Mouse (Mus musculus) liver, embryonic 14.5 days (tissue): ENCODE measurements around the gene Zdhhc22. TPM values are rescaled to one million over a fixed set of nuclear protein-coding genes. Genes with fewer than 3 reads are reported as not detected.

Experiments used
- ATAC-seq: fragments of 200-750 bp; cut with Nextera tagmentation; 2 replicates; pipeline ENCODE4 v1.8.0; 2017; ENCODE audit warnings: moderate number of reproducible peaks, mild to moderate bottlenecking, moderate library complexity; ENCODE audit not compliant: insufficient read depth
- DNase-seq, 3 experiments: peaks; one replicate each; pipeline ENCODE4 v3.0.0-alpha.2; 2012 to 2013; ENCODE audit warnings: low read depth in 3 of 3, low spot score in 3 of 3
- H3K27ac ChIP-seq: fragments of 300-500 bp; sonication (generic); 2 replicates; pipeline ENCODE4 v1.5.1; 2014; ENCODE audit warnings: moderate library complexity, mild to moderate bottlenecking, control low read depth, inconsistent platforms
- H3K27me3 ChIP-seq: fragments of 300-500 bp; sonication (generic); 2 replicates; pipeline ENCODE4 v1.6.1; 2014; ENCODE audit warnings: mild to moderate bottlenecking, low read length, moderate library complexity; ENCODE audit not compliant: control insufficient read depth, insufficient read depth
- H3K36me3 ChIP-seq: fragments of 300-500 bp; sonication (generic); replicated peaks from 2 replicates; pipeline ENCODE4 v1.6.1; 2014; ENCODE audit warnings: low read depth; ENCODE audit not compliant: control insufficient read depth, insufficient read depth
- H3K4me1 ChIP-seq, 2 experiments: fragments of 200-500 bp in 1 of 2; fragments of 300-500 bp in 1 of 2; sonication (generic) in 1 of 2; replicated peaks; 2 replicates each; pipeline ENCODE4 v1.6.1; 2012 to 2014; ENCODE audit warnings: antibody characterized with exemption in 1 of 2, inconsistent platforms in 1 of 2, low read length in 1 of 2; ENCODE audit not compliant: control insufficient read depth in 2 of 2, insufficient read depth in 2 of 2
- H3K4me2 ChIP-seq: fragments of 300-500 bp; sonication (generic); 2 replicates; pipeline ENCODE4 v1.6.1; 2014; ENCODE audit warnings: low read depth, mild to moderate bottlenecking, control low read depth, moderate library complexity
- H3K4me3 ChIP-seq, 2 experiments: fragments of 200-500 bp in 1 of 2; fragments of 300-500 bp in 1 of 2; sonication (generic) in 1 of 2; 2 replicates each; pipeline ENCODE4 v1.5.1; 2012 to 2014; ENCODE audit warnings: low read depth in 2 of 2, low read length in 2 of 2, mild to moderate bottlenecking in 2 of 2, control low read depth in 1 of 2, inconsistent platforms in 1 of 2, moderate library complexity in 1 of 2; ENCODE audit not compliant: insufficient read depth in 1 of 2
- H3K9ac ChIP-seq: fragments of 300-500 bp; sonication (generic); replicated peaks from 2 replicates; pipeline ENCODE4 v1.6.1; 2014; ENCODE audit warnings: mild to moderate bottlenecking, control low read depth, moderate library complexity
- H3K9me3 ChIP-seq: fragments of 300-500 bp; sonication (generic); 2 replicates; pipeline ENCODE4 v1.6.1; 2016; ENCODE audit warnings: low read length, mixed read lengths; ENCODE audit not compliant: control insufficient read depth
- CTCF ChIP-seq: IDR thresholded peaks from 2 replicates; pipeline ENCODE4 v1.5.1; 2016; ENCODE audit warnings: antibody characterized with exemption, low read depth, control low read depth
- EP300 ChIP-seq: IDR thresholded peaks from 2 replicates; pipeline ENCODE4 v1.6.1; 2016; ENCODE audit warnings: antibody characterized with exemption, low read depth
- WGBS: fragments of 180-500 bp; shearing (Covaris S2); extraction: QIAGEN DNeasy Blood & Tissue Kit; methylation state at CpG from one replicate; pipeline ENCODE4 v1.1.7; 2014; ENCODE audit not compliant: insufficient replicate concordance; 5-methylcytosine and 5-hydroxymethylcytosine counted together
- polyA plus RNA-seq, 2 experiments: library from polyadenylated mRNA; depleted of rRNA in 1 of 2; stranded (reverse) in 1 of 2; unstranded in 1 of 2; fragments of >200 nt; fragmentation: Nextera tagmentation in 1 of 2; extraction: Ambion mirVana in 1 of 2; gene quantifications; 2 replicates each; pipeline versions ENCODE4 v1.2.1 to v1.2.3; 2012 to 2014

Gene Zdhhc22
- polyA plus RNA-seq, 2 experiments: not detected

DNA sequence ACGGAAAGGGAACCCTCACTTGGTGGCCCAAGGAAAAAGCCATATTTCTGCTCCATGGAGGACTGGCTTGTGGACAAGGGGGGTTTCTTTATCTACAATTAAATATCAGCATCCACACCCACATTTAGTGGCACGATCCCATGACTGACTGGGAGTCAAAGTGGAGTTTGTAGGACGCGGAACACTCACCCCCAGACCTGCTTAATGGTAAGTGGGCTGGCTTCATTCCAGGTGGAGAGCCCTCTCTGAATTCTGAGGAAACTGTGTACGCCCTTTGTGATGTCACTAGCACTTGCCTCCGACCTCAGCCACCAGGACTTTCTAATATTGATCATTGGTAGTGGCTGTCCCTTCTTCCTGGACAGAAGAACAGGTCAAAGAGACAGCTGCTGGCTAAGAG lies 30.8 kb upstream of the Zdhhc22 start, which contains the start of gene Tmem63c:
Gene Tmem63c (plus strand): TSS at position 301 of the 400 bp plus-strand sequence.
- WGBS: 51% methylated on average over 6 of the region's 6 CpGs
- H3K36me3 ChIP-seq: no peaks in the 10 kb centered on the region
- no peaks in the 10 kb centered on the region; the same call in 1 of the 2 replicates for H3K27me3 ChIP-seq
- H3K4me2 ChIP-seq: no peak within 1 kb of the TSS
- TF ChIP-seq EP300 (no peak), CTCF (no peak)
- no peak within 1 kb of the TSS for H3K4me3 ChIP-seq
- no peaks in the 10 kb centered on the region for H3K4me1 ChIP-seq
- no peak within 1 kb of the TSS for H3K9ac ChIP-seq
- H3K9me3 ChIP-seq: no peaks in the 10 kb centered on the region
- DNase-seq (no peak), ATAC-seq (no peak)
- no peak within 1 kb of the TSS for H3K27ac ChIP-seq

DNA sequence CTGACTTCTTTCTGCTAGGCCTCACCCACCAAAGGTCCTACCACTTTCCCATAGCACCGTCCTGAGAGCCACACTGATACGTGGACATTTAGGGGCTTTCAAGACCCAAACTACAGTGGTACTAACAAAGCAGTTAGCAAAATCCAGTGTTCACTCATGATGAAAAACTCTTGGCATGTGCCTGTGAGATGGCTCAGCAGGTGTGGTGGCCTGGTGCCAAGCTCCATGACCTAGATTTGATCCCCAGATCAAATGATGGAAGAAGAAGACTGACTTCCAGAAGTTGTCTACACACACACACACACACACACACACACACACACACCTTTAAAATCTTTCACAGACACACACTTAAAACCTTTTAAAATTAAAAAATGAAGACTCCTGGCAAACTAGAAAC lies 28.5 kb upstream of the Zdhhc22 start:
- Histone ChIP-seq H3K27me3 (no peaks in the 10 kb centered on the region), H3K27ac (no peak overlapping the region), H3K9ac (no peak overlapping the region), H3K4me1 (no peaks in the 10 kb centered on the region), H3K4me3 (no peak overlapping the region), H3K9me3 (no peaks in the 10 kb centered on the region), H3K4me2 (no peak overlapping the region), H3K36me3 (no peaks in the 10 kb centered on the region)
- TF ChIP-seq EP300 (no peak), CTCF (no peak)
- no peak for DNase-seq
- WGBS: 56% methylated on average over 2 of the region's 2 CpGs
- no peak for ATAC-seq

DNA sequence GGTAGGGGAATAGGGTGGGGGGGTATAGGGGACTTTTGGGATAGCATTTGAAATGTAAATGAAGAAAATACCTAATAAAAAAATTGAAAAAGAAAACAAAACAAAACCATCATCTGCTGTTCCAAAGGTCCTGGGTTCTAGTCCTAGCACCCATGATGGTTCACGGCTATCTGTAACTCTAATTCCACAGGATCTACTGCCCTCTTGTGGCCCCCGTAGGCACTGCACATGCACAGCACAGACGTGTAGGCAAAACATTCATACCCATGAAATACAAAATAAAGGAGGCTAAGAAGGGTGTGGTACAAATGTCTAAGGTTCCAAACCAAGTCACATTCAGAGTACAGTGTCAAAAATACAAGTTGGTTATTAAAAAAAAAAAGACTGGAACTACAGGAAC lies 26.8 kb upstream of the Zdhhc22 start:
- Histone ChIP-seq H3K4me2 (no peak overlapping the region), H3K4me1 (no peaks in the 10 kb centered on the region), H3K9me3 (no peaks in the 10 kb centered on the region), H3K27ac (no peak overlapping the region), H3K36me3 (no peaks in the 10 kb centered on the region), H3K9ac (no peak overlapping the region), H3K27me3 (no peaks in the 10 kb centered on the region), H3K4me3 (no peak overlapping the region)
- WGBS: 23% methylated on average over 3 of the region's 3 CpGs
- DNase-seq: no peak
- TF ChIP-seq EP300: no peak
- TF ChIP-seq CTCF: peak; percentile 78
- ATAC-seq: no peak

DNA sequence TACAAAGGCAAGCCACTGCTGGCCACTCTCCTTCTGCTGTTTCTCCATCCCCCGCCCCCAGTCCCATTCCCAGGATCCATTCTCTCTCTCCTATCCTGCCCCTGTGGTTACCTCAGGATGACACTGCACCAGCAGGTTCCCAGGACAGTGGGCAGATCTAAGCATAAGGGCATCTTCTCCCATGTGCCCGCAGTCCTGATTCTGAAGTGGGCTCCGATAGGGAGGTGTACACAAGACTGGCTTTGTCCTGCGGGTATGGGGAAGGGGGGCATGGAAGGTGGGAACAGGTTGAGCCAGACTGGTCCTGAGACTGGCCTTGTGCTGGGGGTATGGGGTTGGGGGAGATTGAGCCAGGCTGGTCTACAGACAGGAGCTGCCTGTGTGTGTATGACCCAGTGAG lies 14.4 kb upstream of the Zdhhc22 start:
- no peak for DNase-seq
- Histone ChIP-seq H3K27me3 (no peaks in the 10 kb centered on the region), H3K27ac (no peak overlapping the region), H3K36me3 (no peaks in the 10 kb centered on the region), H3K4me2 (no peak overlapping the region), H3K4me3 (no peak overlapping the region), H3K4me1 (no peaks in the 10 kb centered on the region), H3K9ac (no peak overlapping the region), H3K9me3 (no peaks in the 10 kb centered on the region)
- 73% methylated on average over 4 of the region's 4 CpGs for WGBS
- ATAC-seq: no peak
- no peak for TF ChIP-seq CTCF
- TF ChIP-seq EP300: no peak

GRCm38 (mm10) chr12:87003606-87004005 lies 13.4 kb upstream of the Zdhhc22 start:
- H3K4me1 ChIP-seq: no peaks in the 10 kb centered on the region
- WGBS: 31% methylated on average over 3 of the region's 3 CpGs
- H3K4me2 ChIP-seq: no peak overlapping the region
- H3K9ac ChIP-seq: no peak overlapping the region
- H3K27ac ChIP-seq: no peak overlapping the region
- no peak overlapping the region for H3K4me3 ChIP-seq
- ATAC-seq: no peak
- H3K27me3 ChIP-seq: no peaks in the 10 kb centered on the region
- no peaks in the 10 kb centered on the region for H3K36me3 ChIP-seq
- DNase-seq: no peak
- TF ChIP-seq CTCF: no peak
- TF ChIP-seq EP300: no peak
- H3K9me3 ChIP-seq: no peaks in the 10 kb centered on the region

DNA sequence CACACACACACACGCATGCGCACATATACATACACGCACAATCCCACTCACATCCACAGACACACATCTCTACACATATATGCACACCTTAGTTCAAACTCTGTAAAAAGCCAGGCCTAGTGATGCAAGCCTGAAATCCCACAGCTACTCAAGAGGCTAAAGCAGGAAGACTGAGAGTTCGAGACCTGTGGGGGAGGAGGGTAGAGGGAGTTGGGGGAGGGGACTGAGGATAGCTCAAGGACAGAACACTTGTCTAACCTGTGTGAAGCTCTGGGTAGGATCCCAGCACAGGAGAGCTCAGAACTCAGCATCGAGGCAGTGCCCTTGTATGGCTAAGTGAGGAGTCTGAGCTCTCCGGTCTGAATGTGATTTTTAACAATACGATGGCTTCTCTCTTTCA lies 12.6 kb upstream of the Zdhhc22 start:
- no peaks in the 10 kb centered on the region for H3K4me1 ChIP-seq
- 66% methylated on average over 7 of the region's 7 CpGs for WGBS

More for the DNA sequence above, 12.6 kb upstream of the Zdhhc22 start:
- no peak overlapping the region for H3K4me3 ChIP-seq
- no peaks in the 10 kb centered on the region for H3K36me3 ChIP-seq
- no peak overlapping the region for H3K27ac ChIP-seq
- H3K9me3 ChIP-seq: no peaks in the 10 kb centered on the region
- H3K4me2 ChIP-seq: no peak overlapping the region
- no peaks in the 10 kb centered on the region for H3K27me3 ChIP-seq
- no peak for ATAC-seq
- DNase-seq: no peak
- TF ChIP-seq EP300: no peak
- TF ChIP-seq CTCF: no peak
- H3K9ac ChIP-seq: no peak overlapping the region
